Mouse (Mus musculus): ENCODE data around the gene Abhd2. TPM values are rescaled to one million over a fixed set of nuclear protein-coding genes. Genes with fewer than 3 reads are reported as not detected.

The Abhd2 gene
- 41.1 TPM for polyA plus RNA-seq (2015; fragmentation: Illumina TruSeq; extraction: RNeasy Lipid Tissue Mini Kit (QIAGEN cat#74804); ENCODE audit: low read depth, low replicate concordance)

DNA sequence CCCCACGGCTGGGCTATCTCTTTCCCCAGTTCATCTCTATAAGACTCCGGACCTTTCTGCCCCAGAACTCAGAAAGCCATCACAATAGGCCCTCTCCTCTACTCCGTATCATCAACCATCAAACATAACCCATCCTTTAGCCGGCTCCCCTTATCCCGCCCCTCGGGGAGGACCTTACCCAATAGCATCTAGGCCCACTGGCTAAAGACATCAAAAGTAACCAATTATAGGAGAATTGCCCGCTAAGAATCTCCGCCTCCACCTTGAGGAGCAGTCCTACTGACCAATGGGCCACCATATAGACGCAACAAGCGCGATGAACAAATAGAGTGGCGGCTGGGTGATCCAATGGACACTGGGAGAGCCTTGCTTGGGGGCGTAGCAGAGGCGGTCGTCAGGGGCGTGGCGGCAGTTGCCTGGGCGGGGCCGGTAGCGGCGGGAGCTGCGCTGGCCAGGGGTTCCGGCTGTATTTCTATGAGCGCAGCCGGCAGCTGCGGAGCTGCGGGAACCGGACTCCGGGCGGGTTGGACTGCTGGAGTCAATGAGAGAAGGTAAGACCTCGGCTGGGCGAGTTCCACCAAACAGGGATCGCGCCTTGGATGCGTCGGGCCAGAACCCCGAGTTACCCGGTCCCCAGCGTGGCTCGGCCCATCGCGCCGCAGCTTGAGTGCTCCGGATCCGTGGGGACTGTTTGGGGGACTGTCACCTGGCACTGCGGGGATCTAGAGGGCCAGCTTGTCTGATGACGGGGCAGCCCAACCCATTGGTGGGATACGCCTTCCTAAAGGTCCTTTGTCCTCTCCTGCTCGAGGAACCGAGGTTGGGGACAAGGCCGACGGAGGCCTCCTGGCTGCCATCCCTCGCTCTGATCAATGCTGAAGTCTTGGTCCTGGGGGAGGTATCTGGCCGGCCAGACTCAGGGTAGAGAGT is at the start of gene Abhd2:
Abhd2 (plus strand) TSS at position 411 of the 930 bp plus-strand sequence.

DNA sequence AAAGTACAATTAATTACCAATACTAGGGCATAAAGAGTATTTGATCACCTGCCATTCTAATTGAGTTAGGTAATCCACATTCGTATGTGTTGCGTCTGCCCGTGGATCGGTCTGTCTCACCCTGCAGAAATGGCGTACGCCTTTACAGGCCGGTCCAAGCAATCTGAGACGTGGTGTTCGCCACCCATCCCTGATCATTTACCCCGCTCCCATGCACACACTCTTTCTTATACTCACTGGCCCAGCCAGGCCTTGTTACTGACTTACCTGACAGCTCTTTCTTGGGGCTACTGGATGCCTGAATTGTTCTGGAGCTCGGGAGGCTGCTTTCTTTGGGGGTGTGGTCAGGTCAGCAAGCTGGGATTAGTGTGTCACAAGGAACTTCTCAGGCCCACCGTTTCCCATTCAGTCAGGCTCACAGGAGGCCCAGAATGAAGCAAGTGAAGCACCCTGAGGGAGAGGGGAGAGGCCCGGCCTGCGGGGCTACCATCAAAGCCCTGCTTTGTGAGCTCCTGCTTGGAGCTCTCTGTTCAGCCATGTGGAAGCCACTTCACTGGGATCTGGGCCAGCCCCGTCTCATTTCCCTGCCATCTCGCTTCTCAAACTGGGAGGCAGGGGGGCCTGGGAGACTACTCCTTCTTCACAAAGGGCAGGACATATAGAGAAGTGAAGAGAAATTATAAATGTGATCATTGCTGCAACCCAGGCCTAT is 113.6 kb downstream of the Abhd2 start, which contains the start of gene Rlbp1:
Rlbp1 (minus strand) TSS at position 627 of the 712 bp plus-strand sequence.

GRCm38 (mm10) chr7:79391883-79392649 is 119.1 kb downstream of the Abhd2 start, which contains the start of gene Fanci:
TSS of gene Fanci (plus strand) at chr7:79391929.

Other genes starting within 250 kb of the Abhd2 start
- 1.8 TPM for gene Acan, start 219.7 kb upstream of the Abhd2 start, polyA plus RNA-seq (2015; fragmentation: Illumina TruSeq; extraction: RNeasy Lipid Tissue Mini Kit (QIAGEN cat#74804); ENCODE audit: low read depth, low replicate concordance)
- 2.2 TPM for gene Hapln3, start 142.2 kb upstream of the Abhd2 start, polyA plus RNA-seq (2015; fragmentation: Illumina TruSeq; extraction: RNeasy Lipid Tissue Mini Kit (QIAGEN cat#74804); ENCODE audit: low read depth, low replicate concordance)
- 166 TPM for gene Mfge8, start 124.1 kb upstream of the Abhd2 start, polyA plus RNA-seq (2015; fragmentation: Illumina TruSeq; extraction: RNeasy Lipid Tissue Mini Kit (QIAGEN cat#74804); ENCODE audit: low read depth, low replicate concordance)
- 21.4 TPM for gene Rlbp1, start 113.8 kb downstream of the Abhd2 start, polyA plus RNA-seq (2015; fragmentation: Illumina TruSeq; extraction: RNeasy Lipid Tissue Mini Kit (QIAGEN cat#74804); ENCODE audit: low read depth, low replicate concordance)
- gene Fanci, start 118.7 kb downstream of the Abhd2 start, polyA plus RNA-seq (2015; fragmentation: Illumina TruSeq; extraction: RNeasy Lipid Tissue Mini Kit (QIAGEN cat#74804); ENCODE audit: low read depth, low replicate concordance), result 0.33 TPM
- 50.3 TPM for gene Polg, start 193.2 kb downstream of the Abhd2 start, polyA plus RNA-seq (2015; fragmentation: Illumina TruSeq; extraction: RNeasy Lipid Tissue Mini Kit (QIAGEN cat#74804); ENCODE audit: low read depth, low replicate concordance)

Data from brain, adult 10 weeks (tissue).